Mouse (Mus musculus): ENCODE measurements at regions not wholly inside any gene's neighbourhood (a gene's known extent, or its start where the extent isn't known, plus 50 kb on each side); places are given as distances from the start of the nearest gene placed in this dataset.

DNA sequence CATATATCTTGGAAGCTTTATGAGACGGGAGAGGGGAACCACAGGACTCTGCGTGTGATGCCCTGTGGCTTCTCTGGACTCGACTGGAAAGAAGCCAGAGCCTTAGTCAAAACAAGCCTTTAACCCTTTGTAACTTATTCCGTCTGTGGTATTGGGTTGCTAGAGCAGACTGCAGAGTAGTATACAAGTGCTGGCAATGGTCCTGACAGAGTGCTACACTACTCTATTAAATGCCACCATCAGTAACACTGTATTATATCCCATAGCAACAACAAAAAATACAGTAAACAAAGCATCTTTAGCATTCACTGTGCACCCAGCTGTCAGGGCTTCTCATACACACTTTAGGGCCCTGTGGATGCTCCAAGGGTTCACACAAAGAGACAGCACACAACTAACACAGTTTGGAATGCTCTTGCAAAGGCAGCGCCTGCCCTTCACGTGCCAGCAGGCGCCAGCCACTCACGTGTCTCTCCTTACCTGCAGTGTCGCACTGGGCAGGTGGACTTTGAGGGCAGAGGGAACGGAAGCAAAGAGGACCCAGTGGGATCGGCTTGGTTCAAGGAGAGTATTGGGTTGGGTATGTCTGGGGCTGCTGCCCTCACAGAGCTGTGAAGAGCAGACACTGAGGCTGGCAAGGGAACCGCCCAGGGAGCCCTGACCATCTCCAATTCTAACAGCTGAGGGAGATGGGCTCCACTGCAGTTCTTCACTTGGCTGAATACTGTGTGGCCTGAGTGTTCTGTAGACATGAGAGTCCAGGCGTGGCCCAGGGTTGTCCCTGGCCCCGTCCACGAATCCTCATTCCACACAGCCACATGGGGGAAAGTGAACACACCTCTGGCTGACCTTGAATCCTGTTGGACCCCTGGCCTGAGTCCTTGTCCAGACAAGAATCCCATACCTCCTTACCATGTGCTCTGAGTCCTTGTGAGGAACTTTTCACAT lies 130.3 kb upstream of the Zdhhc25 start:
- no peak for TF ChIP-seq HCFC1 (IDR thresholded peaks at IDR 0.05; ENCODE audit: borderline replicate concordance, insufficient read depth, low read length)
- TF ChIP-seq ZNF384 (IDR thresholded peaks at IDR 0.05; ENCODE audit: low read depth, low read length): no peak
- no peak for TF ChIP-seq MAFK (IDR thresholded peaks at IDR 0.05; ENCODE audit: insufficient read depth, low read depth, low read length)

Measured in ES-E14 (cell line).